Mouse (Mus musculus): ENCODE measurements at regions not wholly inside any gene's neighbourhood (a gene's known extent, or its start where the extent isn't known, plus 50 kb on each side); places are given as distances from the start of the nearest gene placed in this dataset.

DNA sequence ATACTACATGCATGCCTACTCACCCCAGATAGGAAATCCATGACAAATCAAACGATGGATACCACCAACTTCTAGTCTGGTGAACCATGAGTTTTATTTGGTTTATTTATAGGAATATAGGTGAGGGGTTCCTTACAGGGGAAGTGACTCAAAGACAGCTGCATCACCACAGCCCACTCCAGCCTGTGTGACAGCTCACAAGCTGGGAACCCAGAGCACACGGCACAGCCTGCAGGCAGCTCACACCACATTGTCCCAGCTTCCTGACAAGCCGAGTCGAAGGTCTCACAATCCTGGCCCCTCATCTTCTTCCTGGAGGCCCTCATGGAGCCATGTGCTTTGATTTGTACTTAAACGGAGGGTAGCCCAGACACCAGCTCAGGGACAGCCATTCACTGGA lies 214.7 kb downstream of the Cog6 start:
- ATAC-seq (ENCODE audit: insufficient read depth) (no peak), DNase-seq (ENCODE audit: low read depth in 3 of 3, low spot score in 3 of 3) (no peak)
- H3K27ac ChIP-seq = no peak overlapping the region
- H3K27me3 ChIP-seq (ENCODE audit: control insufficient read depth, insufficient read depth, low read length) = no peaks in the 10 kb centered on the region
- no peaks in the 10 kb centered on the region for H3K4me1 ChIP-seq (replicated peaks; ENCODE audit: control insufficient read depth in 2 of 2, insufficient read depth in 2 of 2, low read length in 1 of 2)
- no peak overlapping the region for H3K4me2 ChIP-seq (ENCODE audit: low read depth)
- H3K4me3 ChIP-seq (ENCODE audit: insufficient read depth in 1 of 2, low read depth in 2 of 2, low read length in 2 of 2) = no peak overlapping the region
- 51% methylated on average over 5 of the region's 5 CpGs for WGBS (ENCODE audit: insufficient replicate concordance)
- no peaks in the 10 kb centered on the region for H3K9me3 ChIP-seq (ENCODE audit: control insufficient read depth, low read length)
- H3K9ac ChIP-seq (replicated peaks) = no peak overlapping the region
- TF ChIP-seq EP300 (IDR thresholded peaks at IDR 0.05; ENCODE audit: low read depth) (no peak), CTCF (IDR thresholded peaks at IDR 0.05; ENCODE audit: low read depth) (no peak)
- H3K36me3 ChIP-seq (replicated peaks; ENCODE audit: control insufficient read depth, insufficient read depth, low read depth) = no peaks in the 10 kb centered on the region

DNA sequence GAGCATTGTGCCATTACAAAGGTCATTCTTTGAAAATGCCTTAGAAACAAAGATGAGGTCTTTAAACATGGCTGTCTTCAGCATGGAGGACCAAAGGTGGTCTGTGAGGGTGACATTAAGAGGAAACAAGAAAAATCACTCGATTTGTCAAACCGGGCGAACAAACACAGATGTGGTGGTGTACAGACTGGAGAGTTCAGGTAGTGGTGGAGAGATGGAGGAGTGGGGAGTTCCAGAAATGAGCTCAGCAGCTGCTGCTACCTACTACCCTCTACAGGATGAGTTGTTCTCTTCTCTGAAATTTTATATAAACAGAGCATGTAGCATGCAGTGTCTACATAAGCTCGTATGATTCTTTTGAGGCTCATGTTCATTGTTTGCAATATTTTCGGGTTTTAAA lies 215.6 kb downstream of the Cog6 start:
- no peak overlapping the region for H3K9ac ChIP-seq (replicated peaks)
- no peaks in the 10 kb centered on the region for H3K4me1 ChIP-seq (replicated peaks; ENCODE audit: control insufficient read depth in 2 of 2, insufficient read depth in 2 of 2, low read length in 1 of 2)
- no peaks in the 10 kb centered on the region for H3K27me3 ChIP-seq (ENCODE audit: control insufficient read depth, insufficient read depth, low read length)
- WGBS (ENCODE audit: insufficient replicate concordance) = 78% methylated on average over 5 of the region's 5 CpGs
- no peak for ATAC-seq (ENCODE audit: insufficient read depth)
- H3K4me2 ChIP-seq (ENCODE audit: low read depth) = no peak overlapping the region
- H3K27ac ChIP-seq = no peak overlapping the region
- no peak for DNase-seq (ENCODE audit: low read depth in 3 of 3, low spot score in 3 of 3)
- H3K4me3 ChIP-seq (ENCODE audit: insufficient read depth in 1 of 2, low read depth in 2 of 2, low read length in 2 of 2) = no peak overlapping the region
- H3K9me3 ChIP-seq (ENCODE audit: control insufficient read depth, low read length) = no peaks in the 10 kb centered on the region
- no peak for TF ChIP-seq EP300 (IDR thresholded peaks at IDR 0.05; ENCODE audit: low read depth)
- no peak for TF ChIP-seq CTCF (IDR thresholded peaks at IDR 0.05; ENCODE audit: low read depth)
- H3K36me3 ChIP-seq (replicated peaks; ENCODE audit: control insufficient read depth, insufficient read depth, low read depth) = no peaks in the 10 kb centered on the region

DNA sequence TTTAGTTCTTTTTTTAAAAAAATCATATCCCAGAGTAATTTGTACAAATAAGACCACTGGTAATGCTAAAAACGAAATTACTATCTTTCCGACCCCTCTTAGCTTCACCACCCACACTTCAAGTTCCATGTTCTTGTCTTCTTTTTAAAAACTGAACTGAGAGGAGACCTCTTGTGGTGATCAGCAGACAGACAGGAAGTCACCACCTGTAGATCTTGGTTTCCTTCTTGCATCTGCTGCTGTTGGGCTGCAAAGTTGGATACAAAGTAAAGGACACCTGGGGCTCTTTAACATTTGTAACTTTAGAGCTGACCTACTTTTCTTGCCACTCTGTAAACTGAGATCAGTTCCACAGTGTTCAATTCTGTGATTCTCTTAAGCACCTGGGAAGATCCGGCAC lies 216.4 kb downstream of the Cog6 start:
- TF ChIP-seq CTCF (IDR thresholded peaks at IDR 0.05; ENCODE audit: low read depth) (no peak), EP300 (IDR thresholded peaks at IDR 0.05; ENCODE audit: low read depth) (no peak)
- no peak overlapping the region for H3K27ac ChIP-seq
- H3K9ac ChIP-seq (replicated peaks) = no peak overlapping the region
- no peaks in the 10 kb centered on the region for H3K9me3 ChIP-seq (ENCODE audit: control insufficient read depth, low read length)
- H3K4me1 ChIP-seq (replicated peaks; ENCODE audit: control insufficient read depth in 2 of 2, insufficient read depth in 2 of 2, low read length in 1 of 2) = no peaks in the 10 kb centered on the region
- H3K27me3 ChIP-seq (ENCODE audit: control insufficient read depth, insufficient read depth, low read length) = no peaks in the 10 kb centered on the region
- DNase-seq (ENCODE audit: low read depth in 3 of 3, low spot score in 3 of 3) (no peak), ATAC-seq (ENCODE audit: insufficient read depth) (no peak)
- no peak overlapping the region for H3K4me2 ChIP-seq (ENCODE audit: low read depth)
- H3K36me3 ChIP-seq (replicated peaks; ENCODE audit: control insufficient read depth, insufficient read depth, low read depth) = no peaks in the 10 kb centered on the region
- WGBS (ENCODE audit: insufficient replicate concordance) = 54% methylated on average over 3 of the region's 3 CpGs
- H3K4me3 ChIP-seq (ENCODE audit: insufficient read depth in 1 of 2, low read depth in 2 of 2, low read length in 2 of 2) = no peak overlapping the region

DNA sequence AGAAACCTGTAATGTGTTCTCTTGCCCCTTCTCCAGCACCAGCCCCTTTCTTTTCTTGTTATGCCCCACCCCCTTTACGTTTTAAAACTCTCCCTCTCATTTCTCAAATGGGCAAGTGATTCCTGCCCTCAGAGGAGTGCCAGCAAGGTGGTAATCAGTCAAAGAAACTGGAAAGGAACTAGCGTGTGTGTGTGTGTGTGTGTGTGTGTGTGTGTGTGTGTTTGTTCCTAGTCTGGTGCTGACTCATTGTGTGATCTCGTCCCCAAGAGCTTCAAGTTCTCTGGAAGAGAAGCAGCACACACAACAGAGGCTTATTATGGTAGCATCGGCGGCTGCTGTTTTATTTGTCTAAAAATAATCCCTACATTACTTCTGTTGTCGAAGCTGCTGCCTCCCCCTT lies 219.2 kb downstream of the Cog6 start:
- Histone ChIP-seq H3K36me3 (replicated peaks; ENCODE audit: control insufficient read depth, insufficient read depth, low read depth) (no peaks in the 10 kb centered on the region), H3K4me2 (ENCODE audit: low read depth) (0 out of 2 replicates have a peak overlapping the region, but pooled peaks have one; percentile 4), H3K9me3 (ENCODE audit: control insufficient read depth, low read length) (no peaks in the 10 kb centered on the region), H3K27me3 (ENCODE audit: control insufficient read depth, insufficient read depth, low read length) (no peaks in the 10 kb centered on the region), H3K4me1 (replicated peaks; ENCODE audit: control insufficient read depth in 2 of 2, insufficient read depth in 2 of 2, low read length in 1 of 2) (no peaks in the 10 kb centered on the region), H3K9ac (replicated peaks) (no peak overlapping the region), H3K27ac (no peak overlapping the region), H3K4me3 (ENCODE audit: insufficient read depth in 1 of 2, low read depth in 2 of 2, low read length in 2 of 2) (no peak overlapping the region)
- ATAC-seq (ENCODE audit: insufficient read depth) (peak; percentile 61; the same call in 1 of the 2 replicates), DNase-seq (ENCODE audit: low read depth in 3 of 3, low spot score in 3 of 3) (no peak)
- no peak for TF ChIP-seq CTCF (IDR thresholded peaks at IDR 0.05; ENCODE audit: low read depth)
- TF ChIP-seq EP300 (IDR thresholded peaks at IDR 0.05; ENCODE audit: low read depth) = peak; percentile 28; the same call in 1 of the 2 replicates
- 10% methylated on average over 6 of the region's 6 CpGs for WGBS (ENCODE audit: insufficient replicate concordance)

DNA sequence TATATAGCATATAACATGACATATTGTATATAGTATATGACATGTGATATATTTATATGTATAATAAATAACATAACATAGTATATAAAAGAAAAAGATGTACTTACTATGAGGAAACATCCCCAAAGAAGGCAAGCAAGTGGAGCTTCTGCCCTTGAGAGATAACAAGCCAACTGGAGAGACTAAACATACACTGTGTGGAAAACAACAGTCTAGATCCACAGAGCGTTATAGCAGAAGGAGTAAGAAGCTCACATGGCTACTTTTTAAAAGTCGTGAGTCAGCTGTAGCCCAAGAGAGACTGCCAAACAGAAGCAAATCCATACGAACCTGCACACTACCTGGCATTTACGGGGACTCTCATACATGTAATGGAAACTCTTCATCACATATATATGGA lies 219.9 kb downstream of the Cog6 start:
- Histone ChIP-seq H3K4me3 (ENCODE audit: insufficient read depth in 1 of 2, low read depth in 2 of 2, low read length in 2 of 2) (no peak overlapping the region), H3K27me3 (ENCODE audit: control insufficient read depth, insufficient read depth, low read length) (no peaks in the 10 kb centered on the region), H3K9me3 (ENCODE audit: control insufficient read depth, low read length) (no peaks in the 10 kb centered on the region), H3K4me1 (replicated peaks; ENCODE audit: control insufficient read depth in 2 of 2, insufficient read depth in 2 of 2, low read length in 1 of 2) (no peaks in the 10 kb centered on the region), H3K36me3 (replicated peaks; ENCODE audit: control insufficient read depth, insufficient read depth, low read depth) (no peaks in the 10 kb centered on the region), H3K4me2 (ENCODE audit: low read depth) (no peak overlapping the region), H3K27ac (no peak overlapping the region), H3K9ac (replicated peaks) (no peak overlapping the region)
- ATAC-seq (ENCODE audit: insufficient read depth) (peak; percentile 39; the same call in 1 of the 2 replicates), DNase-seq (ENCODE audit: low read depth in 3 of 3, low spot score in 3 of 3) (no peak)
- TF ChIP-seq EP300 (IDR thresholded peaks at IDR 0.05; ENCODE audit: low read depth) (no peak), CTCF (IDR thresholded peaks at IDR 0.05; ENCODE audit: low read depth) (no peak)
- WGBS (ENCODE audit: insufficient replicate concordance) = 34% methylated on average over 4 of the region's 4 CpGs
